Mouse (Mus musculus): ENCODE results near the gene Gm525. TPM values are rescaled to one million over a fixed set of nuclear protein-coding genes. Genes with fewer than 3 reads are reported as not detected.
A peak's percentile ranks its signal among the peaks of the same experiment; 100 is the strongest.
"Not testable (repeated sequence)": the region's sequence is repeated elsewhere in the genome, so short reads cannot be mapped to it uniquely, and the experiment has no call there.

Gene Gm525
- polyA plus RNA-seq, 1 experiment from 2014 or later = 1.1 TPM

DNA sequence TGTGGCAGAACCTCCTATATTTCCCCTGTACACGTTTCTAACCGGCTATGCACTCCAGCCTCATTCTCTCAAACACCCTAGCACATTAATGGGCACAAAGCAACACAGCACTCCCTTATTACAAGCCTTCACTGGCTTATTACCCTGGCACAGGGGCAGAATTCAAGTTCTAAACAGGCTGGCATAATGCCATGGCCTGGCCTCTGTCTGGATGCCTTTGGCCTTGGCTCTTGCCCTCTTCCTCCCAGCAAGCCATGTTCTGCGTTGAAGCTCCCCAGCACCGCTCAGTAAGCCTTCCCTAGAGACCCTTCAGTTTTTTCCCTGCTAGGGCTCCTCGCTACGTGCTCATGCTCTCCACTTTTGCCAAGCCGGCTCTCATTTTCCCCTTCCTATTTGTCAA, 30.6 kb upstream of the Gm525 start:
- Histone ChIP-seq H3K36me3 (peaks cover 83% of the 10 kb centered on the region), H3K4me3 (no peak overlapping the region)

GRCm38 (mm10) chr11:89045501-89045900, 28.1 kb upstream of the Gm525 start:
- H3K9me3 ChIP-seq; H3K4me3 ChIP-seq; H3K4me2 ChIP-seq (replicated peaks); H3K27ac ChIP-seq; H3K27me3 ChIP-seq; H3K4me1 ChIP-seq; H3K9ac ChIP-seq; ATAC-seq (ENCODE audit: low FRiP score, low read depth): not testable (repeated sequence)
- H3K36me3 ChIP-seq = peaks cover 82% of the 10 kb centered on the region
- 95% methylated on average over 3 of the region's 3 CpGs for WGBS

More for the DNA sequence above, 30.6 kb upstream of the Gm525 start:
- Histone ChIP-seq H3K9ac (no peak overlapping the region), H3K9me3 (peaks cover 6% of the 10 kb centered on the region; the same call in 1 of the 2 replicates), H3K4me1 (no peaks in the 10 kb centered on the region), H3K27me3 (no peaks in the 10 kb centered on the region), H3K4me2 (replicated peaks) (no peak overlapping the region), H3K27ac (no peak overlapping the region)
- WGBS = 89% methylated on average over 7 of the region's 7 CpGs
- no peak for ATAC-seq (ENCODE audit: low FRiP score, low read depth)

DNA sequence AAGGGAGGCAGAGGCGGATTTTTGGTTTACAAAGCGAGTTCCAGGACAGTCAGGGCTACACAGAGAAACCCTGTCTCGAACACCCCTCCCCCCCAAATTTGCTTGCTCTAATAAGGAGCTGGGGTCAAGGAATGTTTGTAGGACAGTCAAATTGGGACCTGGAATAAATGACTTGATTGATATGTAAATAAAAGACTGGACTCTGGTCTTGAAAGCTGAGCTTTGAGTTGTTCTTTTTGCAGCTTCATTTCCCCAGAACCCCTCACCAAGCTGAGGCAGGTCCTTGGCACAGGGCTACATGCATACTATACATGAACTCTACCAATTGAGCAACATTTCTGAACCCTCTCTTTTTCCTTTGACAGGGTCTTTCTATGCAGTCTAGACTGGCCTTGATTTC, 27.6 kb upstream of the Gm525 start:
- no peak for ATAC-seq (ENCODE audit: low FRiP score, low read depth)
- Histone ChIP-seq H3K4me1 (no peaks in the 10 kb centered on the region), H3K4me2 (replicated peaks) (no peak overlapping the region), H3K9ac (no peak overlapping the region), H3K4me3 (no peak overlapping the region), H3K27ac (no peak overlapping the region), H3K27me3 (no peaks in the 10 kb centered on the region), H3K36me3 (peaks cover 77% of the 10 kb centered on the region), H3K9me3 (peaks cover 6% of the 10 kb centered on the region; the same call in 1 of the 2 replicates)
- WGBS = 96% methylated on average over 3 of the region's 3 CpGs

- Histone ChIP-seq H3K4me2 (replicated peaks) (no peak overlapping the region), H3K36me3 (peaks cover 56% of the 10 kb centered on the region), H3K27me3 (no peaks in the 10 kb centered on the region), H3K9ac (no peak overlapping the region), H3K4me1 (no peaks in the 10 kb centered on the region), H3K4me3 (no peak overlapping the region), H3K9me3 (no peaks in the 10 kb centered on the region), H3K27ac (no peak overlapping the region)
- 92% methylated on average over 6 of the region's 6 CpGs for WGBS
- ATAC-seq (ENCODE audit: low FRiP score, low read depth) = no peak
These were observed 21.9 kb upstream of the Gm525 start for GRCm38 (mm10) chr11:89051767-89052166.

- Histone ChIP-seq H3K4me3 (no peak overlapping the region), H3K27me3 (no peaks in the 10 kb centered on the region), H3K4me1 (peaks cover 20% of the 10 kb centered on the region), H3K4me2 (replicated peaks) (no peak overlapping the region), H3K9ac (no peak overlapping the region), H3K36me3 (peaks cover 27% of the 10 kb centered on the region), H3K27ac (no peak overlapping the region), H3K9me3 (no peaks in the 10 kb centered on the region)
- no peak for ATAC-seq (ENCODE audit: low FRiP score, low read depth)
- WGBS = 88% methylated on average over 13 of the region's 13 CpGs
These were observed 17.5 kb upstream of the Gm525 start for GRCm38 (mm10) chr11:89055931-89056690.

- Histone ChIP-seq H3K4me1 (peaks cover 20% of the 10 kb centered on the region), H3K9me3 (no peaks in the 10 kb centered on the region), H3K4me2 (replicated peaks) (peak overlapping the region; percentile 93), H3K36me3 (peaks cover 11% of the 10 kb centered on the region), H3K4me3 (peak overlapping the region; percentile 92), H3K27me3 (no peaks in the 10 kb centered on the region), H3K9ac (peak overlapping the region; percentile 26; the same call in 1 of the 2 replicates), H3K27ac (no peak overlapping the region)
- 68% methylated on average over 11 of the region's 11 CpGs for WGBS
- no peak for ATAC-seq (ENCODE audit: low FRiP score, low read depth)
These were observed 14.9 kb upstream of the Gm525 start for GRCm38 (mm10) chr11:89058515-89059270.

DNA sequence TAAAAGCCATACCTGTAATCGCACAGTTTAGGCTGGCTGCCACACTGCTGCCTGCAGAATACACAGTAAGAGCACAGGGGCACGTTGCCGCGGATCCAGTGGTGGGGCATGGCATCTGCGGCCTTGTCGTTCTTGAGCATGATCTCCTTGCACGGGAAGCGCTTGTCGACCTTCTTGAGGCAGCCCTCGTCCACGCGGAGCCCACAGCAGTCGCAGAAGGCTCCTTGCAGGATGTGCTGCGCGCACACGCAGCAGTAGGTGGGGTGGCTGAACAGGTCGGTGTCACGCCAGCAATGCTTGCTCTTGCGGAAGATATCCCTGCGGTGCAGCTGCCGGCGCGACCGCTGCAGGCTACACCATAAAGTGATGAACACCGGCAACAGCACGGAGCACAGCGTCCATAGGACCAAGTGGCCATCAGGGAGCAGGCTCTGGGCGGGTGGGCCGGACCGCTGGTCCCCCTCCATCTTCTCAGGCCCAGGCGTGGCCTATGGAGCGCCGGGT, 13.7 kb upstream of the Gm525 start:
- under 1% methylated on average over 33 of the region's 33 CpGs for WGBS

GRCm38 (mm10) chr11:89060423-89061089, 13.1 kb upstream of the Gm525 start:
- H3K36me3 ChIP-seq = no peaks in the 10 kb centered on the region; the same call in 1 of the 2 replicates
- peak overlapping the region; percentile 52; the same call in 1 of the 2 replicates for H3K27ac ChIP-seq
- ATAC-seq (ENCODE audit: low FRiP score, low read depth) = peak; percentile 94
- H3K27me3 ChIP-seq = no peaks in the 10 kb centered on the region
- peak overlapping the region; percentile 92 for H3K4me3 ChIP-seq
- no peaks in the 10 kb centered on the region for H3K9me3 ChIP-seq
- under 1% methylated on average over 63 of the region's 63 CpGs for WGBS
- peak overlapping the region; percentile 93 for H3K4me2 ChIP-seq (replicated peaks)
- H3K4me1 ChIP-seq = peaks cover 20% of the 10 kb centered on the region
- H3K9ac ChIP-seq = peak overlapping the region; percentile 91

More for the DNA sequence above, 13.7 kb upstream of the Gm525 start:
- peaks cover under 1% of the 10 kb centered on the region; the same call in 1 of the 2 replicates for H3K36me3 ChIP-seq
- H3K4me1 ChIP-seq = peaks cover 20% of the 10 kb centered on the region
- peak overlapping the region; percentile 91 for H3K9ac ChIP-seq
- H3K4me2 ChIP-seq (replicated peaks) = peak overlapping the region; percentile 93
- no peaks in the 10 kb centered on the region for H3K27me3 ChIP-seq
- H3K27ac ChIP-seq = peak overlapping the region; percentile 52; the same call in 1 of the 2 replicates
- H3K4me3 ChIP-seq = peak overlapping the region; percentile 92
- no peaks in the 10 kb centered on the region for H3K9me3 ChIP-seq
- peak; percentile 75; the same call in 1 of the 2 replicates for ATAC-seq (ENCODE audit: low FRiP score, low read depth)

- Histone ChIP-seq H3K9me3 (no peaks in the 10 kb centered on the region), H3K4me3 (no peak overlapping the region)
- no peak for ATAC-seq (ENCODE audit: low FRiP score, low read depth)
These were observed 12.3 kb upstream of the Gm525 start for GRCm38 (mm10) chr11:89061362-89061761.

DNA sequence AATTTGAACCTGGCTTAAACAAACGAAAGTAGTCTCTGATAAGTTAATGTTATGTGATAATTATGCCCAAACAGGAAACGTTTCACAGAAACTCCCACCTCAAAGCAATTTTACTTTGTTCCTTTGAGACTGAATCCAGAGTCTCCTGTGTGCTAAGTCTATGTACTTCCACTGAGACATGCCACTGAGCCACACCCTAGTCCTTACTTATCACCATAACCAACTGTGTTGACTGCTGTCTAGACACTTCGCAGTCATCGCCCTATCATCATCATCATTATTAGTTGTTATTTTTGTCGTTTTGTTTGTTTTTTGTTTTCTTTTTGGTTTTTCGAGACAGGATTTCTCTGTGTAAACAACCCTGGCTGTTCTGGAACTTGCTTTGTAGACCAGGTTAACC, 9.3 kb upstream of the Gm525 start:
- Histone ChIP-seq H3K9ac (no peak overlapping the region), H3K27ac (no peak overlapping the region), H3K4me3 (no peak overlapping the region), H3K4me2 (replicated peaks) (no peak overlapping the region), H3K4me1 (peaks cover 7% of the 10 kb centered on the region), H3K36me3 (no peaks in the 10 kb centered on the region), H3K9me3 (no peaks in the 10 kb centered on the region), H3K27me3 (no peaks in the 10 kb centered on the region)
- WGBS = 83% methylated on average over 6 of the region's 6 CpGs
- ATAC-seq (ENCODE audit: low FRiP score, low read depth) = no peak

More at GRCm38 (mm10) chr11:89061362-89061761, 12.3 kb upstream of the Gm525 start:
- Histone ChIP-seq H3K9ac (no peak overlapping the region), H3K27me3 (no peaks in the 10 kb centered on the region), H3K4me2 (replicated peaks) (no peak overlapping the region), H3K27ac (no peak overlapping the region), H3K36me3 (no peaks in the 10 kb centered on the region), H3K4me1 (peaks cover 20% of the 10 kb centered on the region)
- WGBS = 66% methylated on average over 7 of the region's 7 CpGs

DNA sequence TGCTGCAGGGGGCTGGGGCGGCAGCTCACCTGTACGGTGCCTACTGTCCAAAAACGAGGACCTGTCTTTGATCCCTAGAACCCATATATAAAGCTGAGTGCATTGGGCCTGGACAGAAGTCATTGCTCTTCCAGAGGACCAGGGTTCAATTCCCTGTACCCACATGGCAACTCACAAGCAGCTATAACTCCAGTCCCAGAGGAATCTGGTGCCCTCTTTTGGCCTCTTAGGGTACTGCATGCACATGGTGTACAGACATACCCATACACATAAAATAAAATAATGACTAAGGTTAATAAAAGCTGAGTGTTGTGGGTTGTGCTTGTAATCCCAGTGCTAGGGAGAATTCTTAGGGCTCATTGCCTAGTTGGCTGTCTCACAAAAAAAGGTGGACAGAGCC, 8.3 kb upstream of the Gm525 start:
- ATAC-seq (ENCODE audit: low FRiP score, low read depth) = no peak
- H3K4me2 ChIP-seq (replicated peaks) = no peak overlapping the region
- no peak overlapping the region for H3K27ac ChIP-seq
- H3K36me3 ChIP-seq = no peaks in the 10 kb centered on the region
- no peaks in the 10 kb centered on the region for H3K9me3 ChIP-seq
- no peak overlapping the region for H3K9ac ChIP-seq
- no peaks in the 10 kb centered on the region for H3K4me1 ChIP-seq
- 96% methylated on average over 3 of the region's 3 CpGs for WGBS
- H3K4me3 ChIP-seq = no peak overlapping the region
- no peaks in the 10 kb centered on the region for H3K27me3 ChIP-seq

GRCm38 (mm10) chr11:89066126-89066525, 7.5 kb upstream of the Gm525 start:
- 81% methylated on average over 6 of the region's 6 CpGs for WGBS
- Histone ChIP-seq H3K9me3 (no peaks in the 10 kb centered on the region), H3K36me3 (no peaks in the 10 kb centered on the region)

More at GRCm38 (mm10) chr11:89066126-89066525, 7.5 kb upstream of the Gm525 start:
- Histone ChIP-seq H3K27me3 (no peaks in the 10 kb centered on the region), H3K27ac (no peak overlapping the region), H3K4me2 (replicated peaks) (no peak overlapping the region), H3K4me1 (no peaks in the 10 kb centered on the region), H3K9ac (no peak overlapping the region), H3K4me3 (no peak overlapping the region)
- no peak for ATAC-seq (ENCODE audit: low FRiP score, low read depth)
